Mouse (Mus musculus): ENCODE results near the gene Pou2af1. TPM values are rescaled to one million over a fixed set of nuclear protein-coding genes. Genes with fewer than 3 reads are reported as not detected.

The Pou2af1 gene
- 0.10 and 0.14 TPM in 2 replicates for polyA plus RNA-seq (2015; fragmentation: Nextera tagmentation; extraction: Ambion mirVana)

DNA sequence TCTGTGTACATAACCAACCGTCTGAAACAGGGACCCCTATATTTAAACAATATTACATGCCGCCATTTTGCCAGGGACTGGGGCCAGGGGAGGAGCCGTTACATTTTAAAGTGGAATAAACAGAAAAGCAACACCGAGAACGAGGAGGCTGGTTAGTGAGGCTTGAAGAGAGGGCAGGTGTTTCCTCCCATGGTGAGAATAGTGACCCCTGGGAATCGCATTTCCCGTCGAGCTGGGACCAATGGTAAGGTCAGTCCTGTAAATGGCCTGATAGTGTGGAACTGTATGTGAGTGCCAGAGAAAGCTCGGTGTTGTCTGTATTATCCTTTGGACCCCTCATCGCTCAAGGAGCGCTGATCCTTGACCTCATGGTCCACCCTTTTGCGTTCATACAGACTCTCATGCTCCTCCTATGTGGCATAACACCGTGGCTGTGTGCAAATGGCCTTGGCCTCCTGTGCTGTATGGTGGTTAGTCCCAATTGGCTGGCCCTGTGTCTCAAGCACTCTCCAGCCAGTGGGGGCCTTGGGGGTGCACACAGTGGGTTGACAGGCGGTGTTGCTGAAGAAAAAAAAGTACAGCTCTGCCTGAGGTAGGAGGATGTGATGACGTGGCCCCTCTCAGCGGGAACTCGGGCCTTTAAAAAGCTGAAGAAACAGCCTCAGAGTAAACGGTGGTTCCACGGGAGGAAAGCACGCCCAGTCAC is at the start of gene Pou2af1:
Pou2af1 (plus strand) TSS at position 686 of the 706 bp plus-strand sequence.
- Histone ChIP-seq H3K9me3 (no peaks in the 10 kb centered on the region), H3K27me3 (replicated peaks) (no peaks in the 10 kb centered on the region), H3K4me1 (no peaks in the 10 kb centered on the region), H3K27ac (no peak within 1 kb of the TSS), H3K36me3 (replicated peaks) (no peaks in the 10 kb centered on the region), H3K4me3 (no peak within 1 kb of the TSS), H3K4me2 (no peak within 1 kb of the TSS), H3K9ac (no peak within 1 kb of the TSS)
- WGBS = 78% methylated on average over 20 of the region's 20 CpGs
- ATAC-seq (replicated peaks) = no peak

DNA sequence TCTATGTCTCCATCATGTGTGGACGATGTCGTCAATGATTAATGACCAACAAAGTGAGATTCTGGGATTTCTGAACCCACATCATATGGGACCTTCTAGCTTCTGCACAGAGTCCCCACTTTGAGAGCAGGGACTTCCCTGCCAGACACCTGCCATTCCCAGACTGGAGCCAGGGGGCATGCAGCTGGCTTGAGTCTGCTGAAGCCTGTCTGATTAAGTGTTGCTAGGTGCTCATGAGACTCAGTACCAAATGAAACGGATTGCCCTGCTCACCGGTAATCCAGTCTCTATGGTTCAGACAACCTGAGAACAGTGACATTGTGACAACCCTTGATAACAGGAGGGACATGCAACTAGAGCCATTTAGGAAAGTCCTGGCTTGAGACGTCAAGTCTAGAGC is 49.5 kb upstream of the Pou2af1 start:
- Histone ChIP-seq H3K4me2 (no peak overlapping the region), H3K4me3 (no peak overlapping the region), H3K9ac (no peak overlapping the region), H3K27ac (no peak overlapping the region), H3K9me3 (no peaks in the 10 kb centered on the region), H3K36me3 (replicated peaks) (no peaks in the 10 kb centered on the region), H3K4me1 (no peaks in the 10 kb centered on the region), H3K27me3 (replicated peaks) (no peaks in the 10 kb centered on the region)
- ATAC-seq (replicated peaks) = no peak
- 88% methylated on average over 5 of the region's 5 CpGs for WGBS

- no peak within 1 kb of the TSS for H3K4me3 ChIP-seq
- H3K36me3 ChIP-seq (replicated peaks) = no peaks in the 10 kb centered on the region
- no peaks in the 10 kb centered on the region for H3K27me3 ChIP-seq (replicated peaks)
- WGBS = 54% methylated on average over 6 of the region's 6 CpGs
- no peak within 1 kb of the TSS for H3K4me2 ChIP-seq
- H3K27ac ChIP-seq = no peak within 1 kb of the TSS
- H3K9me3 ChIP-seq = no peaks in the 10 kb centered on the region
- no peak for ATAC-seq (replicated peaks)
- H3K4me1 ChIP-seq = no peaks in the 10 kb centered on the region
- no peak within 1 kb of the TSS for H3K9ac ChIP-seq
These were observed 48.0 kb upstream of the Pou2af1 start, which contains the start of gene Gm32742 for GRCm38 (mm10) chr9:51165312-51166180. Gene Gm32742 (minus strand): TSS chr9:51165517.

DNA sequence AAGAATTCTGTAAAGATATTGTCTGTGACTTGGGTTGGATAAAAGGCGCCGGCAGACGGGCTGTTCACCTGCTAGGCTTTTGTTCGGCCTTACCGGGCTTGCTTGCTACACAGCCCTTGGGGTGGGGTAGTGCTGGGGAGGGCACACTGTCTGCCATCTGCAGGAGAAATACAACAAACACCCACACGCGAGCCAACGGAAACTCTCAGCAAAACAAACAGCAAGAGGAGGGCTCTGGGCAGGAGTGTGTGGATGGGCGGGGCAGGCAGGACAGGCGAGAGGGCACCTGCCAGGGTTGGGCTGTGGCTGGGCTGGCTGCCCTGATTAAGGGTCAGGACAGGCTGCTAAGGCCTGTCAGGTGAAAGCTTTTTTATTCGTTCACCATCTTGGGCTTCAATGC is 45.6 kb upstream of the Pou2af1 start:
- no peaks in the 10 kb centered on the region for H3K9me3 ChIP-seq
- H3K9ac ChIP-seq = no peak overlapping the region
- no peaks in the 10 kb centered on the region for H3K36me3 ChIP-seq (replicated peaks)
- ATAC-seq (replicated peaks) = no peak
- no peak overlapping the region for H3K4me3 ChIP-seq
- H3K27me3 ChIP-seq (replicated peaks) = no peaks in the 10 kb centered on the region
- no peaks in the 10 kb centered on the region for H3K4me1 ChIP-seq
- H3K4me2 ChIP-seq = no peak overlapping the region
- H3K27ac ChIP-seq = no peak overlapping the region
- WGBS = 54% methylated on average over 11 of the region's 11 CpGs

GRCm38 (mm10) chr9:51168698-51169097 is 44.8 kb upstream of the Pou2af1 start:
- no peaks in the 10 kb centered on the region for H3K9me3 ChIP-seq
- no peak overlapping the region for H3K9ac ChIP-seq
- H3K36me3 ChIP-seq (replicated peaks) = no peaks in the 10 kb centered on the region
- no peak overlapping the region for H3K4me3 ChIP-seq
- H3K4me1 ChIP-seq = no peaks in the 10 kb centered on the region
- 77% methylated on average over 5 of the region's 5 CpGs for WGBS
- H3K4me2 ChIP-seq = no peak overlapping the region
- H3K27ac ChIP-seq = no peak overlapping the region
- ATAC-seq (replicated peaks) = no peak
- H3K27me3 ChIP-seq (replicated peaks) = no peaks in the 10 kb centered on the region

DNA sequence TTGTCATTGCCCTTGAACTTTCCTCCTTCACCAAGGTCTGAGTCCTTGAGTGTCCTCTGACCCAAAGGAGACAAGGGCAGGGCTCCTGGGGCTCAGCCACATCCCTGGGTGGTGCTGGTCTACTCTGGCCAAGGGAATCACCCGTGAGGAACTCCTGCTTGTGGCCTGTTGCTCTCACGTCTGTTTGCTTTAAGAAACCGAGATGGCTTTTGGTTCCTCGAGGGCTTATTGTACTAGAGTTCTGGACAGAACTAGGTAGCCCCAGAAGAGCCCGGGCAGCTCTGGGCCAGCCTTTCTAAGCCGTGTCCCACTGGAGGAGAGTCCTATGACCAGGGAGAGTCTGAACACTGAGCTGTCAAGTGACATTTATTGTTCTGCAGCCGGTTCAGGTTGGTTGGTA is 44.4 kb upstream of the Pou2af1 start:
- Histone ChIP-seq H3K27ac (no peak overlapping the region), H3K4me3 (no peak overlapping the region), H3K4me1 (no peaks in the 10 kb centered on the region), H3K36me3 (replicated peaks) (no peaks in the 10 kb centered on the region), H3K9me3 (no peaks in the 10 kb centered on the region), H3K27me3 (replicated peaks) (no peaks in the 10 kb centered on the region), H3K4me2 (no peak overlapping the region), H3K9ac (no peak overlapping the region)
- ATAC-seq (replicated peaks) = no peak
- WGBS = 83% methylated on average over 7 of the region's 7 CpGs

DNA sequence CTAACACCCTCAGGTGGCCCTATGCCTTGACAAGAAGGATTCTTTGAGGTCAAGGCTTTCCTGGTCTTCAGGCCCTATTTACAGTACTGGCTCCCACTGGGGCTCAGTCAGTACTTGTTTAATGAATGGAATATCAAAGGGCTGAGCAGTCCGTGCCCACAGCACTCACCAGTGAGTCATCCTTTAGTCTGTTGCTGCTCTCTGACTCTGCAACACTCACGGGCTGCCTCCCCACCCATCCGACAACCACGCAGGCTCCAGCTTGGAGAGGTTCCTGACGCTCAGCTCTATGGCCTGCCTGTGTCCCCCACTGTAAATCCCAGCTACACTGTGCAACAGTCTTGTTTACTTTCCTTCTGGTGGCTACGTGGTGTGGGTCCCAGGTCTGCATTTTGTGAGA is 43.2 kb upstream of the Pou2af1 start:
- no peak overlapping the region for H3K4me2 ChIP-seq
- no peak overlapping the region for H3K4me3 ChIP-seq
- H3K27ac ChIP-seq = no peak overlapping the region
- H3K36me3 ChIP-seq (replicated peaks) = no peaks in the 10 kb centered on the region
- no peaks in the 10 kb centered on the region for H3K9me3 ChIP-seq
- no peak overlapping the region for H3K9ac ChIP-seq
- no peak for ATAC-seq (replicated peaks)
- 78% methylated on average over 6 of the region's 6 CpGs for WGBS
- H3K4me1 ChIP-seq = no peaks in the 10 kb centered on the region
- no peaks in the 10 kb centered on the region for H3K27me3 ChIP-seq (replicated peaks)

DNA sequence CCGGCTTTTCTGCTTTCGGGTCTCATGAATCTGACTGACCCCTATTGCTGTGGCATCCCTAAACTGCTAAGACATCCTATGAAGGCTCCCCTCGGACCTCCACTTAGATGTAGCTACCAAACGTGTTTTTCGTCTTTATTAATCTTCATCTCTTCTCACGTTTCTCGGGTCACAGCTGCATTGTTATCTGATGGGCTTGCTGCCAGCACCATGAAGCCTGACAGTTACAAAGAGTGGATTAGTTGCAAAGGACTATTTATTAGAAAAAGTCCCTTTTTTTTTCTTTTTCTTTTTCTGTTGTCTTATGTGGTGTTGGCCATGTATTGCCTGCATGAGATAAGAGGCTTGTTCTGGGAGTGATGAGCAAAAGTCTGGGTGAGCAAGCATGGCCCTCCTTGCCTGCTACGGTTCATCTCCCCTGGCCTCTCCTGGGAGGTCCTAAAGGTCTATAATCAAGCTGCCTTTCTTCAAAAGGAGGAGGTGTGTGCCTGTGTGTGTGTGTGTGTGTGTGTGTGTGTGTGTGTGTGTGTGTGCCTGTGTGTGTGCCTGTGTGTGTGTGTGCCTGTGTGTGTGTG is 38.5 kb upstream of the Pou2af1 start:
- Histone ChIP-seq H3K27me3 (replicated peaks) (no peaks in the 10 kb centered on the region), H3K36me3 (replicated peaks) (no peaks in the 10 kb centered on the region), H3K4me3 (no peak overlapping the region), H3K4me2 (no peak overlapping the region), H3K9me3 (no peaks in the 10 kb centered on the region), H3K27ac (no peak overlapping the region), H3K4me1 (no peaks in the 10 kb centered on the region), H3K9ac (no peak overlapping the region)
- ATAC-seq (replicated peaks) = no peak
- 43% methylated on average over 8 of the region's 8 CpGs for WGBS

DNA sequence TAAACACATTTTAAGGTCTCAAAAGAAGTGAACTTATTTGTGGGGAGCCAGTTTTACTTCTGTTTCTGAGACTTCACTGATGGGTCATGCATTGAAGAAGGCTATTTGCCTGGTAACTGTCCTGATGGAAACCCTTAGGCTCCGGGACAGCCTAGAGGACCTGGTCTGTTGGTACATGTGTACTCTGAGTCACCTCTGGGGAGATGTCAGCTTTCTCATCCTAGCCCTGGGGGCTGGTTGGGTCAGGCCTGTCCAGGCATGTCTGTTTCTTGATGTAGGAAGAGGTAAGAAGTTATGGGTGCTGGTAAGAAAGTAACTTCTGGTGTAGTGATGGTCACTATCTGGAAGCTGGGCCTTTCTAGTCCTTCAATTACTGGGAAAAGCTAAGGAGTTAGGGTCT is 37.8 kb upstream of the Pou2af1 start:
- Histone ChIP-seq H3K9ac (no peak overlapping the region), H3K27me3 (replicated peaks) (no peaks in the 10 kb centered on the region), H3K36me3 (replicated peaks) (no peaks in the 10 kb centered on the region), H3K27ac (no peak overlapping the region), H3K4me2 (no peak overlapping the region), H3K9me3 (no peaks in the 10 kb centered on the region), H3K4me3 (no peak overlapping the region), H3K4me1 (no peaks in the 10 kb centered on the region)
- no peak for ATAC-seq (replicated peaks)
- 93% methylated on average over 1 of the region's 1 CpGs for WGBS

DNA sequence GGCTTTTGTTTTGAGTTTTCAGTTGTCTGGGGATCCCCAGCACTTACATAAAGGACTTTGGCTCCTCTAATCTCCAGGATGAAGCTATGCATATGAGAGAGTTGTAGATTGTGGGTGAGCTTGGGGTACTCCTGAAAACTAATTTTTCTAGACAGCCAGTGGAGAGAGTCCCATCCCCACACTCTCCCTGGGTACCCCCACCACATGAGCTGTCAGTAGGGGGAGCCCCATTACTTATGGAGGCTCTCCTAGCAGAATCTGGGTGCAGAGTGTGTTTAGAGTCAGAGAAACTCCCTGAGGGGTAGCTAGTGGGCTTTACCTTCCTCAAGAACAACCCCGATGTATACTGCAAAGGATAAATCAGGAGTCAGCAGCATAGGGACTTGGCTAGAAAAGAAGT is 35.2 kb upstream of the Pou2af1 start:
- WGBS = 94% methylated on average over 1 of the region's 1 CpGs
- H3K36me3 ChIP-seq (replicated peaks) = no peaks in the 10 kb centered on the region
- H3K9me3 ChIP-seq = no peaks in the 10 kb centered on the region
- no peaks in the 10 kb centered on the region for H3K4me1 ChIP-seq
- H3K4me2 ChIP-seq = no peak overlapping the region
- H3K4me3 ChIP-seq = no peak overlapping the region
- no peak overlapping the region for H3K27ac ChIP-seq
- no peak overlapping the region for H3K9ac ChIP-seq
- H3K27me3 ChIP-seq (replicated peaks) = no peaks in the 10 kb centered on the region
- ATAC-seq (replicated peaks) = no peak

DNA sequence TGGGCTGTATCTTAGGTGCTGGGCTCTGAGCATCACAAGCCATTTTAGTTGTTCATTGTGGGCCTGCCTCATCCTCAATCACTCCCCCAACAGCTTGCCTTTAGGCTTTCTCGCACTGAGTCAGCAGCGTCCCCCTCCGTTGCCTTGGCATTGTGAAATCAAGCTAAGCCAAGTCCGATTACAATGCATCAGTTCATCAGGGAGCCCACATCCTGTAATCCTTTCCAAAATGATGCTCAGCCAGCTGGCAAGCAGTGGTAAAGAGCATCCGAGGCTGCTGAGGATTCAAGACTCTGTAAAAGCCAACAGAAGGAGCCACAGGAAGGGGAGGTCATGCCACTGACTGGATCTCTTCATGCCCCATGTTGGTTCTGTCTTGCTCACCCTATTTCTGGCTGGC is 32.9 kb upstream of the Pou2af1 start:
- H3K9ac ChIP-seq = no peak overlapping the region
- 37% methylated on average over 5 of the region's 5 CpGs for WGBS
- no peaks in the 10 kb centered on the region for H3K27me3 ChIP-seq (replicated peaks)
- H3K4me3 ChIP-seq = no peak overlapping the region
- H3K9me3 ChIP-seq = no peaks in the 10 kb centered on the region
- no peaks in the 10 kb centered on the region for H3K36me3 ChIP-seq (replicated peaks)
- no peak overlapping the region for H3K4me2 ChIP-seq
- 0 out of 2 replicates have a peak, but pooled peaks have one; percentile 39 for ATAC-seq (replicated peaks)
- no peaks in the 10 kb centered on the region for H3K4me1 ChIP-seq
- H3K27ac ChIP-seq = no peak overlapping the region

Measured in midbrain, embryonic 15.5 days (tissue).